Mouse (Mus musculus): ENCODE measurements at regions not wholly inside any gene's neighbourhood (a gene's known extent, or its start where the extent isn't known, plus 50 kb on each side); places are given as distances from the start of the nearest gene placed in this dataset.

DNA sequence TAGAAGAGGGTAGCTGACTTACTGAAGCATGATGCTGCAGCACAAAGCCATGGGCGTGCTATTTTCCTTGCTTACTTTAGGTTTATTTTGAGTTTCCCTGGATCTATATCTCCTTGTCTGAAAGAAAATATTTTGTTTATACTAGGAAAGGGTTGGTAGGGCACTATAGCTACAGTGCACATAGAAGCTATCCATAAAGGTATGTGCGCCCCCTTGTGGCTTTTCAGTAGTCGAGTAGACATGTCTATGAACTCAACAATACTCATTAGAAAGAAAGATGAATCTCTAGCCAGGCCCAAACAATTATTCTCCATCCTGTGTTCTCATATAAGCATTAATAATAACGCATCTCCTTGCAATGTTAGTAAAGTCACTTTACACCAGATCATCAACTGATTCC is 114.3 kb downstream of the Rab38 start:
- peak; percentile 29 for DNase-seq

DNA sequence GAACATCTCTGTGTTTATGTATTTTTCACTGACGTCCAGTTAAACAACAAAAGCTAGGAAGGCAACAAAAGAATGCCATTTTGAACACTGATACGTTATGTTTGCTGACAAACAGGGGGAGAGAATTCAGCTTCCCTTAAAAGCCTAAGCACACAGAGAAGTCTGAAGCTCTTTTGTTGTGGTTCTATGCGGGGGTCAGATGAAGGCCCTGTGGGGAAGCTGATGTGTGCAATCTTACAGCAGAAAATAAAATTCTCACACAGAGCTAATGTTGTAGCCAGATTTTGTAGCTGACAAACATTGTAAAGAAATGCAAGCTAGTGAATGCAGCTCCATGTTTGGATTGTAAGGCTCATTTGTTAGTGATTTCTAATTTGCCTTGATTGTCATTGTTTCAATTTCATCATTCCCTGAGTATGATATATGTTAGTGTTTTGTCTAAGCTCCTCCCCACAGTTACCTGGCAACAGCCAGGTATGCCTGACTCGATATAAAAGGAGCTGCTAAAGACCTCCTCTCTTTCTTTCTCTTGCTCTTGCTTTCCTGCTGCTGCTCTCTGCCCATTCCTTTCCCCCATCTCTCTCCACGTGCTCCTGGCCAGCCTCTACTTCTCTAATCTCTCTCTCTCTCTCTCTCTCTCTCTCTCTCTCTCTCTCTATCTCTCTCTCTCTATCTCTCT is 115.0 kb downstream of the Rab38 start:
- DNase-seq, result no peak

DNA sequence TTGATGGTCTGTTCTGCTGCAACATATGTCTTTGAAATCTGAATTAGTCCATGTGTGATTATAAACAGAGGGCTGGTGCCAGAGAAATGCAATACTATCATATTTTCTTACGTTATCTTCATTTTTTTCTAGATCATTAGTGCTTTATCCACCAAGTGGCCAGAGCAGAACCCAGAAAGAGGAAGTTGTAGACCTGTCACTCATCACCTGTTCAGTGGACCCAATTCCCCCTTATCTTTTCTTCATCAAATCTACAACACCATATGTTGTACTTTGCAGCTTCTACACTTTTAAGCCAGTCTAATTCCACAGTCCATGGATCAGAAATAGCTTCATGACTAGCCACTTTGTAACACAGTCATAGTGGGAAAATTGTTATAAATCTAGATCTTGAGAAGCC is 145.0 kb downstream of the Rab38 start:
- no peak for DNase-seq

- DNase-seq, result no peak
Observed at GRCm38 (mm10) chr7:88600781-88601180, 170.7 kb downstream of the Rab38 start.
